Mouse (Mus musculus): ENCODE measurements at regions not wholly inside any gene's neighbourhood (a gene's known extent, or its start where the extent isn't known, plus 50 kb on each side); places are given as distances from the start of the nearest gene placed in this dataset.

DNA sequence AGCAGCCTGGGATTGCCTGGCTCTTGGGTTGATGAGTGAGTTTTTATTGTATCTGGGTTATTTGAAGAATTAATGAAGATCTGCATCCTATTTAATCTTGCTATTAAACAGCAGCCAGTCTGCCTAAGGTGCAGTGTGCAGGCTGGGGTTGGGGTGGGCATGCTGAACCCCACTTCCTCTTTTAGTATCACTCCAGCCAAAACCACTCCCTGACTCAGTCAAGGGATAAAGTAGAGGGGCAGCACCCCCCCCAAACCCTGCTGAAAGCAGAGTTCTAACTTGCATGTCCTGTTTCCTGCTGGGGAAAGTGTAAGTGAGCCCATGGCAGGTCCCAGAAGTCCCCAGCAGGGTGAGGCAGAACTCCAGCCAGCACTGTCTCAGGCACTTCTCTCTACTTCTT lies 292.7 kb upstream of the Rtl1 start:
- DNase-seq = no peak

DNA sequence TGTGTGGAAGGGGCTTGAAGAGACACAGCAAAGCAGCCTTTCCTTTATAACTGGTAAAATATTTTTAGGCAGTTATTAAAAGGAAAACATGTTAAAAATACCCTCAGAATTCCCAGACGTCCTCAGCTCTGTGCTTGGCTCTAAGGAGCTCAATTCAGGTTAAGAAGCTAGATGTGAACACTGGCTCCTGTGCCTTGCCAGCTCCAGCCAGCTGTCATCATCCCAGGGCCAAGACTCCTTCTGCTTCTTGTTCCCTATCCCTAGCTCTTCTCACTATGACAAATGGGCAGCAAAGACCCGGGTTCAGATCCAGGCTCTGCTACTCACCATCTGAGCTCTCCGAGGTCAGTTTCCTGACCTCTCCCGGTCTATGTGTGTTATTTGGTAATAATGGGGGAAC lies 293.5 kb upstream of the Rtl1 start:
- DNase-seq = no peak

DNA sequence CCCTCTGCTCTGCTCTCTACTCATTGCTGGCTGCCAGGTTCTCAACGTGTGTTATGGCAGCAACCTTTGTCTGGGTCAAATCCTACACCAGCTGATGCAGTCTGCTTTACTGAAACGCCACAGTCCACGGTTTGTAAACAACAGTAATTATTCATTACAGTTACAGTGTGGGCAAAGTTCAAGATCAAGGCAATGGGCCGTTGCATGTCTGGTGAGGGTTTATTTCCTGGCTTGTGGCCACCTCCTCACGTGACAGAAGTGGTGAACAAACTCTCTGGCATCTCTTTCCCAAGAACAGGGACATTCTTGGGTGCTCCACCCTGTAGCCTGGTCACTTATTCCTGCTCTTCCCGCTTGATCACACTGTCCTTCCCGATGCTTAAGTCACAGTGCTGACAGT lies 295.3 kb upstream of the Rtl1 start:
- no peak for DNase-seq

DNA sequence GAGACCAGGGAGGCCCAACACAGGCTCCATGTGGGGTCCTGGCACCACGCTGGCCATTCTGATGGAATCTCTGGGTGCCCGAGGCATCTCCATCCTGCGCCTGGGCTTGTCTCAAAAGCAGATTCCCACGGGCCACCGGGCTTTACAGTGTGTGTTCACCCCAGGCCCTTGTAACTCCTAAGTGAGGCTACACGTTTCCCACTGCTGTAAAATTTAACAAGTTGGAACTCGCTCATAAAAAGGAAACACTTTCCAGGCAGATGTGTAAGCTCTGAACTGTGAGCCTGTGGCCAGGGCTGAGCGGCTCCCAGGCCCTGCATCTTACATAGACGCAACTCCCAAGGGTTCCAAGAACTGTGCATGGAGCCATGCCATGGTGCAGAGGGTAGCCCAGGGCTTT lies 296.3 kb upstream of the Rtl1 start:
- no peak for DNase-seq

DNA sequence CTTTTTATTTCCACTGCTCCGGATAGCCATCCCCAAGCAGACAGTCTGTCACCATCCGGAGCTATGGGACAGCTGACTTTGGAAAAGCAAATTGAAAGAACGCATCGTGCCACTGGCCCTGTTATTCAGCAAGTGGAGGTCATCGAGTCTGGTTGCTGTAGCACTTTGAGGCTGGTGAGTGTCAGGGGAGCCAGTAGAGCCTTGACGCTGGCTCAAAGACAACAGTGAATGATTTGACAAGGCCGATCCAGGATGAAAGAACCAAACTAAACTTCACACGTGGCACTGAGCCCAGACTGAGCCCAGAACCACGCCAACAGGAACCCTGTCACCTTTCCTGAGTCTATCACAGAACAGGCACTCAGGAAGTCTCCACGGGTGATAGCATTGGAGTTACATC lies 296.8 kb upstream of the Rtl1 start:
- no peak for DNase-seq

DNA sequence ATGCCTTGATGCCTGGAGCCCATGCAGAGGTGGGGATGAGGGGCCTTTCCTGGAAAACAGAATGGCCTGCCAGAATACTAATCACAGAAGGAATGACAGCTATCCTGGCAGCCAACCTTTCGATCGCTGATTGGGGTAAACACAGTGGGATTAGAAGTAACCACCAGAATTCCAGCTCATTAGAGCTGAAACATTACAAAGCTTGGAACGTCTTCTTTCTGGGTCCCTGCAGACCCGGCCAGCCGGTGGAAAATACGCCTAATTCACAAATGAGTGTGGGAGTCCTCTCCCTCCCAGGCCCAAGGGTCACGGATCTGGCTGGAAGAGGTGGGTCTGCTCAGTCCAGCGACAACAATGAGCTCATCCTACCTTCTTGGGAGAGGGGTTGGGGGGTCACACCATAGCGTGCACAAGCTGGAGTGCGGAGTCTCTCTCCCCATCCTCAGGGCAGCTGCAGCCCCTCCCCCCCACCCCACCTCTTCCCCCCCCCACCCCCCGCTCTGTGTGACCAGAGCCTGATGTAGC lies 297.8 kb upstream of the Rtl1 start:
- no peak for DNase-seq

DNA sequence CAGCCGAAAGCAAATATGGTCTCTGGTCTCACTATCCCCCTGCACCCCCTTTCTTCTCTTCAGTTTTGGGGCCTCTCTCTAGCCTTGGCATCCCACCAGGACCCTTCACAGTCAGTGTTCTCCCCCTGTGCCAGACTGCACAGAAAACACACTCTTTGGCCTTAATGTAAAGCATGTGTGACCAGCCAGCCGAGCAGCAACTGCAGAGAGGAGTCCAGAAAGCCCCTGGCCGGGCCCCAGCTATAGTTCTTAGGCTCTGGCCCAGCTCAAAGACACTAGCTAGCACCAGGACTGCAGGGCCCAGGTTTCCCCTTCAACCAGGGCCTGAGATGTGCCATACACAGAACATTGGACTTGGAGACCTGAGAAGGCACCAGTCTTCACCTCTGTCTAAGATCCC lies 299.3 kb upstream of the Rtl1 start:
- DNase-seq = no peak

DNA sequence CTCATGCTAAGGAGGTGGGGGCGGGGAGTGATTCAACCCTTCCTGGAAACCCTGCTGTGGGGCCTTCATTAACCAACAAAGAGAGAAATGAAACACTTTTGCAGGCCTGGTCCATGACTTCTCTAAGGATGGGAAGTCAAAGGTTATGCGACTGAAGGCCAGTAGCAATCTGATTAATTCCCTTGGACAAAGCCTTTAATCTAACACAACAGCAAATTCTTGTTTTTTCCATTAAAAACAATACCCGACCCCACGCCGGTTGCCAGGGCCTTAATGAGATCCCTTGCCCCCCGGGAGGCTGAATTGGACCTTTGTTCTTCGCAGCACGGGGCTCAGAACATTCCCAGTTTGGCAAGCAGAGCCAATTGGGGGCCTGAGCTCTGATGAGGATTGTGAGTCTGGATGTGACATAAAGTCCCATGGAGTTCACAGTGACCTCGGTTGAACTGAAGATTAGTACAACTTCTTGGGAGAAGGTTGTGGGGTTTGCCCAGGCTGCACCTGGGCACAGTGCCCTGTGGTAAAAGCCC lies 310.9 kb upstream of the Rtl1 start:
- no peak for DNase-seq

DNA sequence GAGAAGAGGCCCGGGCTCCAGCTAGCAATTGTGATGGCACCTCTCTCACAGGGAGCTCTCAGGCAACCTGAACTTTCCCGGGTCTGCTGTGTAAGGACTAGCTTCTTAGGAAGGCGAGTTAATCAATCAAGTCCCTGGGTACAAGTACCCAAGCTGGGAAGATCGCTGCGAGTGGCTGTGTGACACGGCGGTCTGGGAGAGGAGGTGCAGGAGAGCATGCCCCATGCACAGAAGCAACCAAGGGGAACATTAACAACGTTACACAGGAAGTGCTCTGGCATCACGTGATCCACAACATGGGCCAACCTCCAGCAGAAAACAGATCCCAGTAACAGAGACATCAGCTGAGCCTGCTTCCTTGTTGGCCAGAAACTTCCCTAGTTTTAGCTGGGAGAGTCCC lies 311.4 kb upstream of the Rtl1 start:
- DNase-seq = no peak

DNA sequence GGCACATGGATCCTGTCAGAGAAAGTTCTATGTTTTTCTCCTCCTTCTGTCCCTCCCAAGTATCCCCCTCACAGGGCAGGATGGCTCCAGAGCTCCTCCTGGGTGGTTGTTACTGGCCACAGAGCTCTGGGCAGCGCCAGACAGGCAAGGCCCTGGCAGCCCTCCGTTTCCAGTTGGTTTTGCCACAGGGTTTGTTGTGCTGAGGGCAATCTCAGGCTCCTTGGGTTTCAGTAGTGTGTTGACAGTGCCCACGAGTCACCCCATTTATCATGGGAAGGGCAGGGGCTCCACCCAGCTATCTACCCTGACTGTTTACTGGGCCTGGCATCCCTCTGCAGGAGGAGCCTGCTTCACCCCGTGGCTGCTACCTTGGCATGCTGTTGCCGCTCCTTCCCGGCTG lies 317.6 kb upstream of the Rtl1 start:
- DNase-seq = no peak

DNA sequence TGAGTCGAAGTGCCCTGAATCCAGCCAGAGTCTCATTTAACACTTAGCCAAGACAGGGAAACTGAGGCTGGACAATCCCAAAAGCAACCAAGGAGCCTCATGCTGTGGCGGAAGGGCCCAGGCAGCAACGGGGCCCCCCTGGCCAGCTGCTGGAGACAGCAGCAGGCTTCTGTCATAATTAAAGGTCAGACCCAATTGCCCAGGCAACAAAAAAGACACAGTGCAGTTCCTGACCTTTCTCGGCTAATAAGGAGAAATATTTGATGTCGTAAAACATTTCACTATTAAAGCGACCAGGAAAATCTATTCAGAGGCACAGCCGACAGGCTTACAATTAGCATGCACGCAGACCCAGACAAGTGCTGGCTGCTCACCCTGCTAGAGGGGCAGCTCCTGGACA lies 318.8 kb upstream of the Rtl1 start:
- DNase-seq = no peak

DNA sequence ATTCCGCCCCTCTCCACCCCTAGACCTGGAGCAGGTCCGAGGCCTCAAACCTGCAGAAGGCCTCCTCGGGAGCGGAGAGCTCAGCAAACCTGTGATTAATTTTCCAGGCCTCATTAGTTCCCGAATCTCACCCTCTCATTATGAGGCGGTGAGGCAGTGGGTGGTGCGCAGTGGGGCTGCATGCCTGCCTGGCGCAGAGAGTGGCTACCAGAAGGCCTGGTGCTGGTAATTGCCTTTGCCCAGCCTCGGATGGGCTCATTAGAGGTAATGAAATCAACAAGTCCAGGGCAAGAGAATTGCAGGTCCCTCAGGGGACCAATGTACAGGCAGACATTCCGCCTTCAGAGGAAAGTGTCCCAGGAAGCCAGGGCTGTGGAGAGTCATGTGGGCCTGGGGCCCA lies 322.0 kb upstream of the Rtl1 start:
- DNase-seq = no peak

DNA sequence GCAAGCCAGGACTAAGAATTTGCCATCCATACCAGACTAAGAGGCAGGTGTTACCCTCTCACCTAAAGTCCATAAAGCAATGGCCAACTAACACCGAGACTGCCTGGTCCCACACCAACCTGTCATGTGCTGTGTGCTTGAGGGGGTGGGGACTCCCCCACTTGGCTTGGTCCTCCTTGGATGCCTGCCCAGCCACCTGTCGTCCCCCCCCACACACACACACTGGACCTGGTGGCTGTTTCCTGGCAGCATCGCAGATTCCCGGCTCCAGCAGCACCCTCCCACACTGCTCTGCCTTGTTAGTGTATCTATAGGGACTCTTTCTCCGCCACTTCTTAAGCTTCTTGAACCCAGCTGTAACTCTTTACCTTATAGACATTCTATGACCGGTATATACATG lies 325.7 kb upstream of the Rtl1 start:
- DNase-seq = no peak

DNA sequence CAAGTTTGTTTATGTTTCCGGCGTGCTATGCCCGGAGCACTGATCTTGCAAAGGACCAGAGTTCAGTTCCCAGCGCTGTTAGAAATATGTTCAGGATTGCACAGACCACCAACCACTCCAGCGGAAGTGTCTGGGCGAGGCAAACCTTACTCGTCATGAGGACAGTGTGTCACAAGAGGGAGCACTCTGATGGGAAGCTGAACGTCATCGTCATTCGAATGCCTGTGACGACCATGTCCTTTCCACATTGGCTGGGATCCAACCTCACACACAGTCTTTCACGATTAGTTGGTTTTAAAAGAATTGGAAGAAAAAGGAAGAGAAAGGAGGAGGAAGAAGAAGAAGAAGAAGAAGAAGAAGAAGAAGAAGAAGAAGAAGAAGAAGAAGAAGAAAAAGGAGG lies 326.5 kb upstream of the Rtl1 start:
- DNase-seq = no peak

DNA sequence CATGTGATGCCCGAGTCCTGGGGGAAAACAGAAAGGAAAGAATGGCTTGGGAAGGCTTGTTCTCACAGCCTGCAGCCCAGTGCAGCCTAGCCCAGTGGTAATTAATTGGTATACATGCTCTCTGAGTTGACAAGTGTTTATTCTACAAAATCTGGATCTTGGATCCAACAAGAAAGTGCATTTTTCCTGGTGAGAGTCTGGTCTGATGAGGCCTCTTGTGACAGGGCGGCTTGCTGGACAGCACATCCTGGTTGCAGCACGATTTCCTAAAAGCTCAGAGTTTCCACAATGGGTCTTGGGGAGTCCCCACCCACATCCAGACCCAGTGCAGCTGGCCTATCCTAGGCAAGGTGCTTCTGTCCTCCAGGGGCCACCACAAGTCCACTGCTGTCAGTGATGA lies 332.7 kb upstream of the Dio3 start:
- DNase-seq = no peak

DNA sequence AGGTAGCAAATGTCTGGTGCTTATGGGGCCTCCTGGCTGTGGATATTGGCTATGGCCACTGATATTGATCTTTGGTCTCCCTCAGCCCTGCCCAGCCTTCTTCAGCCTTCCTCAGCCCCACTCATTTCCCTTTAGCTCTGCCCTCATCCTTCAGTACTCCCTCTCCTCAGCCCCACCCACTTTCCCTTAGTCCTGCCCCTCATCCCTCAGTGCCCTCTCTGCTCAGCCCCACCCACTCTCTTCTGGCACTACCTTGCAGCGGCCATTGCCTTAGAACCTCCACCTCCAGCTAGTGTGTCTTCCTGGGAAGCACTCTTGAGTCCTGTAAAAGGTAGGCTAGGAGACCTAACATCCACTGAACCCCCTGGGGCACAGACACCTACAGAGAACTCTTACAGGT lies 331.9 kb upstream of the Dio3 start:
- no peak for DNase-seq

DNA sequence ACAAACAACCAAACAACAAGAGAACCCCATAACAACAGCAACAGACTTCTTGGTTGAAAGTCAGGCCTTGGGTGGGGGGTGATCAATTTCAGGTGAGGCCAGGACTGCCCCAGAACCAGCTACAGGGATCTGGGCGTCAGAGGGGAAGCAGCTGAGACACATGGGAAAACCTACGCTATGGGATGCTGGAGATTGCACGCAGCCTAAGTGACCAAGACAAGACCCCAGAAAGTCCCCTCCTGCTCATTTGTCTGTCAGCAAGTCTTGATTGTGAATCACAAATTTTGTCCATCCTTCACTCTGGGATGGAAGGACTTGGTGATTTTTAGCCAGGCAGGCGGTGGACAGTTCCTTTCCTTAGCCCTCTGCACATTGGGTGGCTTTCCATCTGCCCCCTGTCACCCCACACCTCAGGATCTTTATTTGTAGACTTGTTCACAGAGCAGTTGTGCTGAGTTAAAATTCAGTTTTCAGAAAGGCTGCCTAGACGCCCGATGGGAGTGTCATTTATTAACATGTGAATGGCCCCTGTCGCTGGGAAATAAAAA lies 330.9 kb upstream of the Dio3 start:
- DNase-seq = no peak

DNA sequence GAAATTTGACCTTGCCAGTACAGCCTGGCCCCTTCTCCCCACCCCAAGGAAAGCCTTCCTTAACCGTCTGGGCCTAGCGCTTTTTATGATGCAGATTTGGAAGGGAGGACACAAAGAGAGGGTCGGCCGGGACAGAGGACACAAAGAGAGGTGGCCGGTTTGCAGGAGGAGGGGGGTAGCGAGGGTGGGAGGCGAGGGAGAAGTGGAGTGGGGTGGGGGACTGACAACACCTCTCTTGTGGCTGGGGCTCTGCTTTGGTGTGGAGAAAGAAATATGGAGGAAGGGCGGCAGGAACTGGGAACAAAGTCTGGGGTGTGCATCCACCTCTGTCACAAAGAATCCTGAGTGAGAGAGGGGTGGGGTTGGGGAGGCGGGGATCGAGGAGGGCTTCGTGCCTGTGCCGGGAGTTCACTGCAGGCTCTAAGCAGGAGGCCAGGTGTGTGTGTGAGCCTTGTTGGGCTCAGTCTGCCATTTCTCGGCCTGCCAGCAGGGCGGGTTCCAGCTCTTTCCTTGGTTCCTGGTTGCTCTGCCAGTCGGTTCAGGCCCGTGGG lies 330.4 kb upstream of the Dio3 start:
- DNase-seq = no peak

DNA sequence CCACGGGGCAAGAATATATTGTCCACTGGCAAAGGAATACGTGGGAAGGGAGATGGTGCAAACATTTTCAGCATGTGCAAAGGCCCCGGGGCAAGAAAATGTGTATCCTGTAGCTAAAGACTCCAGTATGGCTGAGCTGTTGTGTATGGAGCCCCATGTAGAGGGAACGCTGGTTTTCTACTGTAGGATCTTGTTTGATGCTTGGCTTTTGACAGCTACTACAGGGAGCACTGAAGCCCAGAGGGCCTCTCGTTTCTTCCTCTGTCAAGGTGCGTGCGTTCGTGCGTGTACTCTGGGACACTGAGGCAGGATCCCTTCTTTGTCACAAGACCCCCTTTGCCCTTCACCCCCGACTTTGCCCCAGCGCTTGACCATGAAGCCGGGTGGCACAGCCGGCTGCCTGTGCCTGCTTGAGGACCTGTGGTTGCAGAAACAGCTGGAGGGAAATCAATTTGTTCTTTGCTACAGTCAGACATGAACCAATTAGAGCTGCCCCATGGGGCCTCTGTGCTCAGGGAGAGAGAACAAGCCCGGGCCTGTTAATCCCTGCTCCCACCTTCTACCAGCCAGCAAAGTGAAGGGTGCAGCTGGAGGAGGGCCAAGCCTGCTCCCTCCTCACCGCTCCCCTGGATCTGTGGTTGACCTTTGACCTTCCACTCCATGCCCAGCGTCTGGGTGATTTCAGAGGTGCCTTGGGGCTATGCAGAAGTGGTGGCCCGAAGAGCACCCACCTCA lies 329.5 kb upstream of the Dio3 start:
- DNase-seq = no peak

DNA sequence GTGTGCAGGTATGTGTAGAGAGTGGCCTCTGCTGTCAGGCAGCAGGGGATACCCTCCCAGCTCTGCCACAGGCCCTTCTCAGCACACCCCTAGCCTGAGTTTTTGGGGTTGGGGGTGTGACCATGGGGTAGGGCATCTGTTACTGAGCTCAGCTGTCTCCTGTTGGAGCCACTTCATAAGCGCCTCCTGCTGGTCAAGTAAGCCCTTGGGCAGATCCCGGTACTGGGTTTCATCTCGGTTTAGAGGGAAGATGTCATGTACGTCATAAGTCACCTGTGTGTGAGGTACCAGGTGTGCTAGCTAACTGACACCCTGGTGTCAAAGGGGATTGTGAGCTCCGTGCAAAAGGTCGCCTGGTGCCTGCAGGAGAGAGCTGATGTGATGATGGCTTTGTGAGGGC lies 328.2 kb upstream of the Dio3 start:
- no peak for DNase-seq

DNA sequence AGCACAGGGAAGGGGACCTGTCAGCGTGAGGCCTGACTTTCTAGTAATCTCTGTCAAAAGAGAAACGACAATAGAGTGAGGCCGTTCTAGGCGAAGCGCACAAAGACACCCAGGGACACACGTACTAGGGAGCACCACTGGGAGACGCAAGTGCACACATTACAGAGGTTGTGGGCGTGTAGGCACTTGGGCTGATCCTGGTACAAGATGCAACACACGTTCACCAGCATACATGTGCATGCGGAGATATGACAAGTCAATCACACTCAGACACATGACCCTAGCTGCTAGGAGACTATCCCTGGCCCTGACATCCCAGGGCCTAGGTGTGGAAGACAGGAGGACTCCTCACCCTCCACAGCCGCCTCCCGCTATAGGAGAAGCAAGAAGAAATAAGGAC lies 327.4 kb upstream of the Dio3 start:
- no peak for DNase-seq

DNA sequence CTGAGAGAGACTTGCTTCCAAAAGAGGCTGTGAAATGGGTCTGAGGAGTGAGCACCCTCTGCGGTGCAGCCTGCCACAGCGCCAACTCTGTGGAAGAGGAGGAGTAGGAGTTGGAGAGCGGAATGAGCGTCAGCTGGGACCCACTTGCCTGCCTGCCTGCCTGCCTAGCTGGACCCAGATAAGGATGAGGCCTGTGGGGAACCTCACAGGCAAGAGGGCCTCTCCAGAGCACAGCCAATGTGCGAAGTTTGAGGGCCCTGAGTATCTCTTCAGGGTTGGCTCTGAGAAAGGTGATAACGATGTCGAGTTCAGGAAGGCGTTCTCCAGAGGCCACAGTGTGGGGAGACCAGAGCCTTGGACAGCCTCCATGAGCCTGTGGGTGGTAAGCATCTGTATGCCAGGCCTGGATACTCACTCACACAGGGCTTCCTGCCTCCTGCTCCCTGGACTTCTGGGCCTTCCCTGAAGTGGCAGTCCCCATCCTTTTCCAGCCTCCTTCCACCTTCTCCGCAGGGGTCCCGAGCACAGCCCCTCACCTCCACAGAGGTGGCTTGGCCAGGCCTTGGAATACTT lies 326.9 kb upstream of the Dio3 start:
- no peak for DNase-seq

DNA sequence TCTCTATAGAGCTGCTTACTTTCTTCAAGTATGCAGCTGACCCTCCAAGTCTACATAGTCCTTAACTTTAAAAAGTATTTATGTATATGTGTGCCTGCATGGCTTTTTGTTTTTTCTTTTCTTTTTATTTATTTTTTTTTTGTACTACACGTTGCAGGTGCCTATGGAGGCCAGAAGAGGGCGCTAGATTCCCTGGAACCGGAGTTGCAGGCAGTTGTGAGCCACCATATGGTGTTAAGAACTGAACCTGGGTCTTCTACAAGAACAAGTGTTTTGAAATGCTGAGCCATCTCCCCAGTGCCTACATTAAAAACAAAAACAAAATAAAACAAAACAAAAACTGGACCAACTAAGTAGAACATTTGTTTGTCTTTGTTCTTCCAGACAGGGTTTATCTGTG lies 325.9 kb upstream of the Dio3 start:
- no peak for DNase-seq

DNA sequence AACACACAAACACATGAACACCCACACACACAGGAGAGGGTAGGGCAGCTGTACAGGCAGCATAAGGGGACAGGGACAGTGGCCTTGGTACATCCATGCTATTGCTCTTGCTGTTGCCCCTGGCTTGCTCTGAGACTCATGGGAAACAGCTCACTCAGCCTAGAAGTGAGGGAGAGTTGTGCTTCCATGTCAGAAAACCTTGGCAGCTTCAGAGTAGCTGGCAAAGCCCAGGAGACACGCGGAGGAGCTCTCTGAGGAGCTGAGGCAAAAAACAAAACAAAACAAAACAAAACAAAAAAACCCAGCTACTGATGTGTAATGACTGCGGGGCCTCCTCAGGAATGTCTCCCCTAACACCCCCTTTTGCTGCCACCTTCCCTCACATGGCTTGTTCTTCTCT lies 321.6 kb upstream of the Dio3 start:
- DNase-seq = no peak

Data from right cerebral cortex, postnatal 14 days (tissue).